9 mouse cellular contexts compared by ENCODE assay signal in the genomic region with DNA sequence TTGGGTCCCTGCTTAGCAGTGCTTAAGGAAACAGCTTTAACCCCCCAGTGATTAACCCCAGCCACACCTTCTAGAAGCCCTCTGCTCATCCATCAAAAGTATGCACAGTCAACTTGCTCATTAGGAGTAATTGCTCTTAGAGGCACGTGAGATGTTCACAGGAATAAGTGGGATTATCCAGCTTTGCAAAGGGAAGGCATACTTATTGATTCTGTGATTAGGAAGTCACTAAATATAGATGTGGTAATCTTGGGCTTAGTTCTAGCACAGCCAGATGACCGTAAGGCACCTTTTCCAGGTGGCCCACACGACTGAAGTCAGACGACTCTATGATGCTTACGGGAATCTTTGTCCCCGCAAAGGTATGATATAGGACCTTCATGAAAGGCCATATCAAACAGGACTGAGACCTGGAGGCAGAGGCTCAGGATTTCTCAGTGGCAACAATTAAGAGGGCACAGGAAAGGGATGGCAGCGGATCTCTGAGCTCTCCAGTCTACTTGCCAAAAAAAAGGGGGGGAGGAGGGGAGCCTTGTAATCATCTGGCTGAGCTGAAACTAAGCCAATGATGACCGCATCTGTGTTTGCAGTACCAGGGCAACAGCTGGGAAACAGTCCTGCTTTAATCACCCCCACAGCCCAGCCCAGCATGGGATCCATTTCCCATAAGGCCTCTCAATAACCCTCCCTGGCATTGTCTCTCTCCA.
DNase-seq lines count a peak whose midpoint lies in the region; ATAC-seq and TF ChIP-seq lines count a peak whose summit lies in the region.
"Had no signal": no experiment of that assay in that cellular context is flagged by ENCODE, and none has a peak within 500 bp of the region (broad histone marks: within the 10 kb centered on the region; RNA-seq: fewer than 3 reads in every experiment).

No protein-coding gene starts in this region.

- DNase-seq in adrenal gland, postnatal 14 days = peak; percentile 47
- DNase-seq in adrenal gland, adult 8-10 months = no peak
- DNase-seq in left cerebral cortex, postnatal 4 days = peak; percentile 26
- DNase-seq in left cerebral cortex, adult 11 months (ENCODE audit: low spot score) = no peak
- DNase-seq in gastrocnemius, postnatal 25 days = peak; percentile 22
- no peak for DNase-seq in kidney, postnatal 36 days

- no peak overlapping the region for H3K4me2 ChIP-seq in myocyte (ENCODE audit: low read depth)

- no peak for TF ChIP-seq POLR2A in myocyte (IDR thresholded peaks at IDR 0.05; ENCODE audit: insufficient read length, low read depth)

- no peaks in the 10 kb centered on the region for H3K79me2 ChIP-seq in myocyte (ENCODE audit: control insufficient read depth, insufficient read depth)

- no peaks in the 10 kb centered on the region for H3K36me3 ChIP-seq in myocyte (ENCODE audit: control insufficient read depth, insufficient read depth)

- no peak overlapping the region for H3K4me3 ChIP-seq in myocyte
- H3K4me3 ChIP-seq: erythroblast, embryonic 14.5 days had no signal

- H3K27me3 ChIP-seq in myocyte (ENCODE audit: control insufficient read depth, insufficient read depth, insufficient read length) = no peaks in the 10 kb centered on the region

- ATAC-seq in monocyte, adult 5-6 weeks (replicated peaks; ENCODE audit: insufficient number of reproducible peaks, low FRiP score, low TSS enrichment, poor library complexity, severe bottlenecking) = no peak

- intact Hi-C loops in left cerebral cortex, postnatal 4 days (cut with DNase I) = no loop called here

- H3ac ChIP-seq in myocyte (ENCODE audit: control insufficient read depth, insufficient read length) = no peak overlapping the region

TF ChIP-seq in myocyte, 11 proteins besides CTCF, POLR2A, EP300 and RAD21:
- TF ChIP-seq TCF12 (IDR thresholded peaks at IDR 0.05; ENCODE audit: insufficient read depth, poor library complexity, severe bottlenecking) (peak; percentile 32), MYOD1 (IDR thresholded peaks at IDR 0.05; ENCODE audit: control insufficient read depth in 1 of 3, insufficient read length in 2 of 3, low read depth in 2 of 3) (peak in 2 of 3 experiments; percentile 74 to 83), SRF (IDR thresholded peaks at IDR 0.05; ENCODE audit: control insufficient read depth, insufficient read length, low read depth) (no peak), MYOG (IDR thresholded peaks at IDR 0.05; ENCODE audit: control insufficient read depth in 1 of 3, insufficient read depth in 1 of 3, insufficient read length in 2 of 3, low read depth in 2 of 3) (peak in 1 of 3 experiments; percentile 62), POLR2AphosphoS2 (IDR thresholded peaks at IDR 0.05; ENCODE audit: insufficient read length, low read depth) (no peak), USF1 (IDR thresholded peaks at IDR 0.05; ENCODE audit: low read depth) (no peak), CEBPB (IDR thresholded peaks at IDR 0.05; ENCODE audit: insufficient read depth, poor library complexity, severe bottlenecking) (no peak), TCF3 (IDR thresholded peaks at IDR 0.05; ENCODE audit: insufficient read length, low read depth) (no peak)

Comparison
In these comparisons a context has a peak if more than half of its experiments do, and no peak if none do; other contexts are left out.
1. DNase-seq: peak in adrenal gland, postnatal 14 days (single experiment), left cerebral cortex, postnatal 4 days (single experiment) and gastrocnemius, postnatal 25 days (single experiment); none in adrenal gland, adult 8-10 months (single experiment), left cerebral cortex, adult 11 months (single experiment) and kidney, postnatal 36 days (0 of 2).